Mouse (Mus musculus) activated CD4-positive, CD25-positive, alpha-beta regulatory T cell, adult 4 months (primary cell): ENCODE measurements around the gene Ms4a4b. TPM values are rescaled to one million over a fixed set of nuclear protein-coding genes. Genes with fewer than 3 reads are reported as not detected.
"Not testable (repeated sequence)": the region's sequence is repeated elsewhere in the genome, so short reads cannot be mapped to it uniquely, and the experiment has no call there.

Experiments
- ATAC-seq: one replicate; pipeline ENCODE4 v1.8.0; 2017
- polyA plus RNA-seq, 2 experiments: library from polyadenylated mRNA; unstranded; fragments of 100-300 nt; shearing (Covaris generic); gene quantifications; one replicate each; pipeline ENCODE4 v1.2.1; 2017

The Ms4a4b gene
- 1,000 to 10,000 TPM; 2,094 to 2,461 TPM for polyA plus RNA-seq

DNA sequence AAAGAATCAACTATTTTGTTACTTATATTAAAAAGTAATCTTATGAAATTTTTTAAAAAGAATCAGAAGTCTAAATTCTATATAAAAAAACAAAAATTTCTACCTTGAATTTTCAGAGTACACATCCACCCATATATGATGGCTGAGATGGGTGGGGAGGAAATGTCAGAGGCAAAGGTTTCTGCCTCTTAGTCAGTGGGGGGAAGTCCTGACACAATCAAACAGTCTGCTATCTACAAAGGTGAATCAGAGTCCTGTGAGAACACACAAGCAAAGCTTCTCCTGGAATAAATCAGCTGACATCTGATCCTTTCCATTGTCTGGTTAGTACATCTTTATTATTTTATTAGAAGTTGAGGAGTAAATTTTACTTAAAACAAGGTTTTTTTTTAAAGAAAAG is at the start of gene Ms4a4b:
Gene Ms4a4b (plus strand): TSS at position 216 of the 400 bp plus-strand sequence.
- ATAC-seq = peak; percentile 51

DNA sequence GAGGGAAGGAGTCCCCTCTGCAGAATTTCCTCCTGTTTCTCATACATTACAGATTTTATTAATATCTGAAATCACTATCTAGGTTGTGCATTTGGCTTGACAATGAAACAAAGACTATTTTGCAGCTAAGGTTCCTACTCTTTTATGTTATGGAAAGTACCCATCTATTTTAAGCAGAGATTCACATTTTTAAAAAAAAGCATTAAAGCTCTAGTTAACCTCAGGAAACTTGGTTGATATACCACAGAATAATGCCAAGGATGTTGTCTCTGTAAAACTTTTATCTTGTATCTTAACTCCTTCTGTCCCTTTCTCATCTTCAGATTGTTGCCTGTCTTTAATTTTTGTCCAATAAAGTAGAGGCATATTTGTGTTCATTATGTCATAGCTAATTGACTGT is 47.6 kb upstream of the Ms4a4b start:
- no peak for ATAC-seq

DNA sequence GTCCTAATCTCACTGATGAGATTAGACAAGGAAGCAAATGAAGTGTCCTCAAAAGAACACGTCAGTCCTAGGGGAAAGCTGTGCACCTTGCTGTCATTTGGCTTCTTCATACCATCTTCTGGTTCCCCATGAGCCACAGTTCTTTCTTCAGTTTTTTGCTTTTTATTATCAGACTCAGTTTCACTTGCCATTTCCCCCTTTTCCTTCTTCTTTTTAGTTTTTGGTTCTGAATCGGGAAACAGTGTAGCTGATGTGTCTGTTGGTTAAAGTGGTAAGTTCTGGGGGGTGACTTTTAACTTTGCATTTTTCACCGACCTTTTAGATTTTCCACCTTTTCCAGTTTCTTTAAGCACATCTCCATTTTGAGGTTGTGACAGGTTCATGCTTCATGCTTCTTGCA is 38.8 kb upstream of the Ms4a4b start, which contains the start of gene Ms4a4c:
Gene Ms4a4c (plus strand): TSS at position 244 of the 400 bp plus-strand sequence.
- ATAC-seq = no peak

DNA sequence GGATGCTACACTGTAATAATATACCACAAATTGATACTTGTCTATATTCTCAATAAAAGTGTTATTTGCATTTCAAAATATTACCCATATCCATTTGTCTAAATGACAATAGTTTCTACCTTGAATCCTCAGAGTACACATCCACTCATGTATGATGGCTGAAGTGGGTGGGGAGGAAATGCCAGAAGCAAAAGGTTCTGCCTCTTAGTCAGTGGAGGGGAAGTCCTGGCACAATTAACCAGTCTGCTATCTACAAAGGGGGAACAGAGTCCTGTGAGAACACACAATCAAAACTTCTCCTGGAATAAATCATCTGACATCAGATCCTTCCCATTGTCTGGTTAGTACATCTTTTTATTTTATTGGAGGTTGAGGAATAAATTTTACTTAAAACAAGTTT is 35.9 kb upstream of the Ms4a4b start:
- peak; percentile 56 for ATAC-seq

DNA sequence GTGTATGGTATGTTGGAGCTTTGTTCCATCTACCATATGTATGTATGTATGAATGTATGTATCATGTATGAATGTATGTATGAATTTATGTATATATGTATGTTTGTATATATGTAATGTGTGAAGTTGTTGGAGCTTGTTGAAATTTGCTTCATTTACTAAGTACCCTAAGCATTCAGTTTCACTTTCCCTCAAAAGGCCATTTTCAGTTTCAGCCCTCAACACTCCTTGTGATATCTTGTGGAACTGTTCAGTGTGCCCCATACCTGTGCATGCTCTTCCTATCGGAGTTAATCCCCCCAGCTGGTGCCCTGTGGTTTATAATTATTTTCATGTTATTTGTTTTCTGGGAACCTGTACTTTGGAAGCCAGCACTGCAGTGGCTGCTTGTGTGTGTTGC is 34.8 kb upstream of the Ms4a4b start:
- ATAC-seq = no peak

DNA sequence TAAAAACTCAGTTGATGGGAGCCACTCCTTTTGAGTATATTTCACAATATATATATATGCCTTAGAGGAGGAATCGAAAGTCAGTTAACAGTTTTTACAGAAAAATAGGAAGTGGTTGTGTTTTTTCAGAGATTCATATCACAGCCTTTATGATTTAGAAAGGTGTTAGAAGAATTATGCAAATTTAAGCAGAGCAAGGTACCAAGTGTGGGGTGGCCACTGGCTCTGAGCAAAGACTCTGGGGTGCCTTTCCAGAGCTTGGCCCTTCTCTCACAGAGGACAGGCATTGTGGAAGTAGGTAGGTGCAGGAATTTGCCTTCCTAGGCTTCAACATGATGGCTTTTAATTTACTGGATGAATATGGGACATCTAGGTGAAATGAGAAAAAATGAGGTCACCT is 31.7 kb upstream of the Ms4a4b start:
- ATAC-seq = peak; percentile 56

DNA sequence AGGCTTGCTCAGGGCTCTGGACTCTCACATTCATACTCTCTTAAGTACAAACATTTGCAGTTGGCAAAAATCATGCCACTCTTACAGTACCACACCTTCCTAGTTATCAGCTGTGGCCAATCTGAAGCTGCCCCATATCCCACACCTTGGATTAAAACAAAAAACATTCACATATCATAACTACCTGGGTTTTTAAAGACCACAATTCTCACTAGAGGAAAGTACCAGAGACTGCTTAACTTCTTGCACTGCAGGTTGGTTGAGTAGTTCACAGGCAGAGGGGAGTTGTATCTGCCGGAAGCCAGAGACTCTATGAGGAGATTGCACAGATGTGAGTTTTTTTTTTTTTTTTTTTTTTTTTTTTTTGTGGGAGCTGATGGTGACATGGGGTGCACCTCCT is 29.3 kb upstream of the Ms4a4b start:
- ATAC-seq = peak; percentile 41

DNA sequence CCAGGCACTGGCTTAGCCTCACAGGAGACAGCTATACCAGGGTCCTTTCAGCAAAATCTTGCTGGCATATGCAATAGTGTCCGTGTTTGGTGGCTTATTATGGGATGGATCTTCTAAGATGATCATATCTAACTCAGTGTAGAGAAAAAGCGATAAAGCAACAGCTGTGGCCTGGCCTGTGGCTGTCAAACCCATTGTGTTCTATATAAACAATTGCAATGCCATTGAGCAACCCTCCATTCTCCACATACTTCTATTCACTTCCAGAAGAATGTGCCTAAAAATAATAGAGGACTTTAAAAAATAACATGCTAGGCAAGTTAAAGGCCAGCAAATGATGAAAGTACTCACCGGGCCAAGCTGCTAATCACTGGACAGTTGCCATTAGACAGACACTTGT is 27.8 kb upstream of the Ms4a4b start:
- no peak for ATAC-seq

DNA sequence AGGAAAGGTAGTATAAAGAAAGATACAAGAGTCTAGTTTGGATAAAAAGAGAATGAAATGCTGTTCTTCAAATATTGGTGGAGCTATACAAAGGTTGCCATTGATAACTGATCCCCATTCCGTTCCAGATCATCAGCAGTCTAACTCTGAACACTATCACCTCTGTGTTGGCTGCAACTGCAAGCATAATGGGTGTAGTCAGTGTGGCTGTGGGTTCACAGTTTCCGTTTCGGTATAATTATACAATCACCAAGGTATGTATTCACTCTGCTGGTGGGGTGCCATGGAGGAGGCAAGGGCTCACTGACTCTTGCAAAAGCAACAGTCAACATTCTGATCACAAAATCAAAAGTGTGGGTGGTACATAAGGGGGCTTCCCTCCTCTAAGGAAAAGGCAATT is 24.5 kb upstream of the Ms4a4b start:
- ATAC-seq = peak; percentile 73

DNA sequence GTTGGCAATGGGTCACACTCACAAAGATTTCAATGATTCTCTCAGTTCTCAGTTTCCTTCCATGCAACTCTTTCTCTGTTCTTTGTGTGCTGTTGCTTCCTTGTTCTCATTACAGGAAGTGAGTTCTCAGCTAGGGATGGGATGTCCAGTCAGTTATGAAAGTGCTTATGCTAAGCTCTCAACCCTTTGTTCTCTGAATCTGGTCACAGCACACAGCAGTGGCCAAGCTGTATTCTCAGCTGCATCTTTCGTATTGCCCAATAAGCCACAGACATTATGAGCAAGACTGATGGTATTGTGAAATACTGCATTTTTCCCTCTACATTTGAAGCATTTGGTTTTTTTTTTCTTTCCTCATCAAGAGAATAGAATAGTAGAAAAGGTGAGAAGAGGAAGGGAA is 12.1 kb upstream of the Ms4a4b start:
- not testable (repeated sequence) for ATAC-seq

DNA sequence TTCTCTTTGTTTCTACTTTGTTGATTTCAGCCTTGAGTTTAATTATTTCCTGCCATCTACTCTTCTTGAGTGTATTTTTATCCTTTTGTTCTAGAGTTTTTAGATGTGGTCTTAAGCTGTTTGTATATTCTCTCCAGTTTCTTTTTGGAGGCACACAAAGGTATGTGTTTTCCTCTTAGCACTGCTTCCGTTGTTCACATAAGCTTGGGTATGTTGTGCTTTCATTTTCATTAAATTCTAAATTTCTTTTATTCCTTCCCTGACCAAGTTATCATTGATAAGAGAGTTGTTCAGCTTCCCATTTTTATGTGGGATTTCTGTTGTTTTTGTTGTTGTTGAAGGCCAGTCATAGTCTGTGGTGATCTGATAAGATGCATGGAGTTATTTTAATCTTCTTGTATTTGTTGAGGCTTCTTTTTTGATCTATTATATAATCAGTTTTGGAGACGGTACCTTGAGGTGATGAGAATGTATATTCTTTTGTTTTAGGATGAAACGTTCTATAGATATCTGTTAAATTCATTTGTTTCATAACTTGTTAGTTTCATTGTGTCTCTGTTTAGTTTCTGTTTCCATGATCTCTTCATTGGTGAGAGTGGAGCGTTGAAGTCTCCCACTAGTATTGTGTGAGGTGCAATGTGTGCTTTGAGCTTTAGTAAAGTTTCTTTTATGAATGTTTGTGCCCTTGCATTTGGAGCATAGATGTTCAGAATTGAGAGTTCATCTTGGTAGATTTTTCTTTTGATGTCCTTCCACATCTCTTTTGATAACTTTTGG is 8.1 kb upstream of the Ms4a4b start:
- no peak for ATAC-seq

DNA sequence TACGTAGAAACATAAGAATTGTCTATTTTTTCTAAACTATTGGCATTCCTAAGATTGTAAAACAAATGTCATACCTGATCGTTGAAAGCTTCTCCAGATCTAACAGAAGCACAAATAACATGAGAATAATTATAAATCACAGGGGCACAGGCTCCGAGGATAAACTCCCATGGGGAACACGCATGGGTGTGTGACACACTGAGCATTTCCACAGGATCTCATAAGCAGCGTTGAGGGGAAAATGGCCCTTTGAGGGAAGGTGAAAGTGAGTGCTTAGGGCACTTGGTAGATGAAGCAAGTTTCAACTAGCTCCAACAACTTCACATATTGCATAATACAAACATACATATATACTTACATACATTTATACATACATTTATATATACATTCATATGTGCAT is 611 bp downstream of the Ms4a4b start:
- no peak for ATAC-seq

DNA sequence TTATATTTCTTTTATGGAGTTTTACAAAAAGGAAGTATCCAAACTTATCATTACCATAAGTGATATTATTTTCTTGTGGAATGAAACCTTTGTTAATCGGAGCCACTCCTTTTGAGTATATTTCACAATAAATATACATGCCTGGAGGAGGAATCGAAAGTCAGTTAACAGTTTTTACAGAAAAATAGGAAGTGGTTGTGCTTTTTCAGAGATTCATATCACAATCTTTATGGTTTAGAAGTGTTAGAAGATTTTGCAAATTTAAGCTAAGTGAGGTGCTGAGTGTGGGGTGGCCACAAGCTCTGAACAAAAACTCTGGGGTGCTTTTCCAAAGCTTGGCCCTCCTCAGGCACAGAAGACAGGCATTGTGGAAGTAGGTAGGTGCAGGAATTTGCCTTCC is 3.9 kb downstream of the Ms4a4b start:
- peak; percentile 32 for ATAC-seq

DNA sequence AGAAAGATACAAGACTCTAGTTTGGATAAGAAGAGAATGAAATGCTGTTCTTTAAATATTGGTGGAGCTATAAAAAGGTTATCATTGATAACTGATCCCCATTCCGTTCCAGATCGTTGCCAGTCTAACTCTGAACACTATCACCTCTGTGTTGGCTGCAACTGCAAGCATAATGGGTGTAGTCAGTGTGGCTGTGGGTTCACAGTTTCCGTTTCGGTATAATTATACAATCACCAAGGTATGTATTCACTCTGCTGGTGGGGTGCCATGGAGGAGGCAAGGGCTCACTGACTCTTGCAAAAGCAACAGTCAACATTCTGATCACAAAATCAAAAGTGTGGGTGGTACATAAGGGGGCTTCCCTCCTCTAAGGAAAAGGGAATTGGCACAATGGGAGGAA is 15.7 kb downstream of the Ms4a4b start:
- peak; percentile 61 for ATAC-seq

DNA sequence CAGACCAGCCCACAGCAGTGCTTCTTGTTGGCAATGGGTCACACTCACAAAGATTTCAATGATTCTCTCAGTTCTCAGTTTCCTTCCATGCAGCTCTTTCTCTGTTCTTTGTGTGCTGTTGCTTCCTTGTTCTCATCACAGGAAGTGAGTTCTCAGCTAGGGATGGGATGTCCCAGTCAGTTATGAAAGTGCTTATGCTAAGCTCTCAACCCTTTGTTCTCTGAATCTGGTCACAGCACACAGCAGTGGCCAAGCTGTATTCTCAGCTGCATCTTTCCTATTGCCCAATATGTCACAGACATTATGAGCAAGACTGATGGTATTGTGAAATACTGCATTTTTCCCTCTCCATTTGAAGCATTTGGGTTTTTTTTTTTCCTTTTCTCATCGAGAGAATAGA is 21.4 kb downstream of the Ms4a4b start:
- ATAC-seq = peak; percentile 44

DNA sequence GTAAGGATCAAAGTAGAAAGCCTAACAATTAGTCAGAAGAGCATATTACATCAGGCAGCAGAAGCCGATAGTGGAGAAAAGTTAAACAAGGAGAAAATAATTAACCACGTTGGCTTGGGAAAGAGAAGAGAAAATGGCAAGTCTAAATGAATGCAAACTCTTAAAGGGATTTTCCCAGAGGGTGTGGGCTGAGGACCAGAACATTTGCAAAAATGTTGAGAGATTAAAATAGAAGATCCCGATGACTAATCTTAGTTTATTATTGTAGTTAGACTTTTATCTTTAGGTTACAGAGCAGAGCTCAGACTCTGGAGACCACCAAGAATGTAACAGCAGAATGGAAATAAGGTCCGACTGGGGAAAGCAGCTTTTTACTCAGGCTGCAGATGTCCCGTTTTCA is 23.1 kb downstream of the Ms4a4b start:
- no peak for ATAC-seq

DNA sequence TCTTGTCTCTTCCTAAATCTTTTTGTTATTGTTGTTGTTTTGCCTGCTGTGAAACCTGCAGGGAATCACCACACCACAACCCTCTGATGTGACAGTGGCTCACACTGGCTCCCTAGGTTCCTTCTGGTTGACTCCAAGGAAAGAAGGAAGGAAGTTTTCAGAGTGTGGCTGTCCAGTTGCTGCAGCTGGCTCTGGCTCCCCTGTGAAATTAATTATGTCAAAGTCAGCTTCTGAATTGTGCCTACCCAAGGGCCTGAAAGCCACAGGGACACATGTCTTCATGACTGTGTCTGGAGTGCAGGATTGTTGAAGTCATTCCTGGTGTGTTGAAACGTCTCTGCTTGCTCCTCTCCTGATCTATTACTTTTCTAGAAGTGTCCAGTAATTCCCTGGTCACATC is 25.0 kb downstream of the Ms4a4b start:
- not testable (repeated sequence) for ATAC-seq

DNA sequence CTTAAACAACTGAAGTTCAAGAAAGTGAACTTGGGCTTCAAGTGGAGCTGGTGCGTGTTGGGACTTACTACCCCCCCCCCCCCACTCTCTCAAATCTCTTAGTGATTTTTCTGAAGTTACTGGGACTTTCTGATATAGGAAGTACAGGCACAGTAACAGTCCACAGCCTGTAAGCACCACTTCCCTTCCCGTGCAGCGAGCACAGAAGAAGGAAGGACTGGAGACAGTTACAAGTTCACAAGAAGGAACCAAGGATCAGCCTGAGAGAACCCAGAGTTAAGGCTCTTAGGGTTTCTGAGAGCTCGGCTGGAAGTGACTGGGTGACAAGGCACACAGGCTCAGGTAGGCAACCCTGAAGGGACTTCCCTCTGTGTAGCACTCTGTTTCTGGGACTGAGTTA is 25.9 kb downstream of the Ms4a4b start, which contains the start of gene Ms4a6c:
Gene Ms4a6c (plus strand): TSS at position 152 of the 400 bp plus-strand sequence.
- peak; percentile 16 for ATAC-seq

DNA sequence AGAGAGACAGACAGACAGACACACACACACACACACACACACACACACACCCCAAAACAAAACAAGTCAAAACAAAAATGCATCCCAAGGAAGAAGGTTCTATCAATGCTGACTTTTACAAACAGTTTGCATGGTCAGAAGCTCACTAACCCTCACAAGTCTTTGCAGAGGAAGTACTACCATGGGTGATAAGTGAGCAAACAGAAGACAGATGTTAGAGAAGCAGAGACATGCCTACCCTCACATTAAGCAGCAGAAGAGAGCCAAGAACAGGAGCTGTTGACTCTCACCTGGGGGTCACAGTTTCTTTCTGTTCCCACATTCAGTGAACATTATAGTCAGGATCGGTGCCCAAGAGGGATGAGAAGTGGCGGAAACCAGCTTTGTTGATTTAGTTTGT is 36.4 kb downstream of the Ms4a4b start:
- ATAC-seq = no peak

DNA sequence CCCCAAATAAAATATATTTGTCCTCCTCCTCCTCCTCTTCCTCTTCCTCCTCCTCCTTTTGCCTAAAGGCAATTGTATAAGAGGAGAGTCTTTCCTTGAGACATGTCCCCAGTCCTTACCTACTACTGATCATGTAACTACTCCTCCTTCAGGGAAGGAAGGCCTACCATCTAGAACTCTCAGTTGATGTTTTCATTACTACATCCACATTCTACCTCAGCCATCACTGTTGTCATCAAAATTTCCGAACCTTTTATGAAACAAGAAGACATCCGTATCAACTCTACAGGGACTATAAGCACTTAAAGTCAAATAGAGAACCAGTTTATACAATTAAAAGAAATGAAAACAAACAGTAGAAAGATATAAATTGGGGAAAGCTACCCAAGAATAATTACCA is 39.3 kb downstream of the Ms4a4b start:
- ATAC-seq = no peak

DNA sequence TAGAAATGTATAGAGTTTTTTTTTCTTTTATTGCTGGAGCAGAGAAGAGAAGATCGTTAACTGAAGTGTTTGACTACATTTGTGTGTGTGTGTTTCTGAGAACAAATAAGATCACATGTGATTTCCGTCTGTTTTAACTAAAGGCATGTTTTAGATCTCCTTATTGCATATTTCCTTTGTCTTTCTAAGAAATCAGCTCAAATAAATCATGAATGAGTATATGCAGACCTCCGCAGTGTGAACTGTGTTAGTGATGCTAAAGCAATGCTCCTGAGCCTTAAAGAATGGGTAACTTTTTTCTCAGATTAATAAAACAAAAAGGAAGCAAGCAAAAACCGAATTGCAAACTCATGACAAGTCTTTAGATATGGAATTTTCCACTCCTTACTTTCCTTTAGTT is 40.6 kb downstream of the Ms4a4b start:
- no peak for ATAC-seq

DNA sequence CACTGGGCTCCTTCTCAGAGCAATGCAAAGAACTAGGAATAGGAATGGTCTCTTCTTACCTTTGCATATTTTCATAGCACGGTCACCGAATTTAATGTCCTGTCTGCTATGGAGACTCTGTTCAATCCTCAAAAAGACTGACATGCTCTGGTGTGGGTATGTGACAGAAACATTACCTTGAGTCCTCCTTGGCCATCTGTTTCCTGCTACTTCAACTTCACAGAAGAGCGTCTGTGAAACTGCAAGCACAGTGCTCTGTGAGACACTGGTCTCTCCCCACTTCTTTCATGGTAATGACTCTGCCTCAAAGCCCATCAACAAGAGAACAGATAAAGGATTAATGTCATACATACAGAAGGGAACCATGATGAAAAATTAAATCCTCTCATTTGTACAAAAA is 41.0 kb downstream of the Ms4a4b start:
- ATAC-seq = peak; percentile 19

DNA sequence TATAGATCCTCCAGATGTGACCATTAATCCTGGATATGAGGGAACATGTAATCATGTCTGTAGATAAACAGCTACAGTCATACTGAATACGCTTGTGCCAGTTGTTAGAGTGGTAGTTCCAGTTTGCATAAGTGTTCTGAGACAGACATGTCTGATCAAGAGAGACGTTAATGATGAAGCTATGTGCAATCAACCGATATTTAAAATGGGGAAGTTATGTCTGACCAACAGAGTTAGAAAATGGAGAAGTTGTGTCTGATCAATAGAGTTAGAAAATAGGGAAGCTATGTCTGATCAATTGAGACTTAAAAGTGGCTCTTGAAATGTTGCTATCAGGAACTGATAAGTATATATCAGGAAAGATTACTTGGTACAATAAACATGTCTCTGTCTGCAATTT is 41.9 kb downstream of the Ms4a4b start:
- no peak for ATAC-seq

DNA sequence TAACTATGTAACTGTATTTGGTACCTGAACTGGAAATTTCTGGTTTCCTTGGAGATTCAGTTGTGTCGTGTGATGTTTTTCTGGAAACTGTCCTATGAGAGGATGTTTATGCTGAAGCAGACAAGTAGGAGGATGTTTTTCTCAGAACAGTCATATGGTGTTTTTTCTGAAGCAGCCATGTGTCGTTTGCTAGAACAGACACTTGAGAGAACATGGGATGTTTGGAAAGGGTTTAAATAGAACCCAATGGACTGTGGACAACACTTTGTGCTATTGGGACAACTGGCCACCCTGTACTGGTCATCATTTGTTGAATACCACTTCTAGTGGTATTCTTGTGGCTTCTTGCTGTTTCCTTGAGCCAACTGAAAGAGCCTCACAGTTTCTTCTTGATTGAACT is 42.4 kb downstream of the Ms4a4b start, which contains the start of gene Gm8369:
Gene Gm8369 (plus strand): TSS at position 193 of the 400 bp plus-strand sequence.
- ATAC-seq = peak; percentile 63

DNA sequence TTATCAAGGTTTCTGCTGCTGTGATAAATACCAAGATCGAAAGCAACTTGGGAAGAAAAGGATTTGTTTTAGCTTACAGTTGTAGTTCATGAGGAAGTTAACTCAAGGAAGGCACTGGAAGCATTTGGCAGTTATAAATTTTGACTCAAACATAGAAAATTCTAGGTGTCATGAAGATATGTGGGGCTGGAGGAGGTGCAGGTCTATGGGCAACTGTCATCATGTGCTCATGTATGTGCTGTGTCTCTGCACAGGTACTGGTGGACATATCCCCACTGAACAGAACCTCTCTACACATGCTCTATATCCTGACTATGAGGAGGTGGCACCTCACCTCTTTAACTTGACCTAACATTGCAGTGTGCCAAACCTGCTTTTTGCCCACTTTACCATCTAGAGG is 43.2 kb downstream of the Ms4a4b start:
- ATAC-seq = peak; percentile 16
